Mouse (Mus musculus) cerebellum, adult 9-10 months (tissue): ENCODE results near the gene Syn2.
"Not testable (repeated sequence)": the region's sequence is repeated elsewhere in the genome, so short reads cannot be mapped to it uniquely, and the experiment has no call there.

Source experiments
- DNase-seq: peaks from one replicate; pipeline ENCODE4 v3.0.0; 2022

Gene Syn2

GRCm38 (mm10) chr6:115178826-115179225 is 44.1 kb downstream of the Syn2 start:
- DNase-seq, result no peak

GRCm38 (mm10) chr6:115181094-115181493 is 46.4 kb downstream of the Syn2 start:
- no peak for DNase-seq

GRCm38 (mm10) chr6:115191111-115191510 is 56.4 kb downstream of the Syn2 start:
- no peak for DNase-seq

GRCm38 (mm10) chr6:115200753-115201152 is 66.1 kb downstream of the Syn2 start:
- no peak for DNase-seq

- DNase-seq, result no peak
These were observed 68.3 kb downstream of the Syn2 start for GRCm38 (mm10) chr6:115203029-115203428.

- DNase-seq, result peak; percentile 60
These were observed 75.5 kb downstream of the Syn2 start for GRCm38 (mm10) chr6:115210187-115210586.

GRCm38 (mm10) chr6:115210820-115211219 is 76.1 kb downstream of the Syn2 start:
- no peak for DNase-seq

GRCm38 (mm10) chr6:115212132-115212903 is 77.6 kb downstream of the Syn2 start:
- no peak for DNase-seq

GRCm38 (mm10) chr6:115213129-115213528 is 78.4 kb downstream of the Syn2 start:
- DNase-seq, result no peak

- peak; percentile 81 for DNase-seq
These were observed 86.5 kb downstream of the Syn2 start for GRCm38 (mm10) chr6:115221215-115221641.

DNA sequence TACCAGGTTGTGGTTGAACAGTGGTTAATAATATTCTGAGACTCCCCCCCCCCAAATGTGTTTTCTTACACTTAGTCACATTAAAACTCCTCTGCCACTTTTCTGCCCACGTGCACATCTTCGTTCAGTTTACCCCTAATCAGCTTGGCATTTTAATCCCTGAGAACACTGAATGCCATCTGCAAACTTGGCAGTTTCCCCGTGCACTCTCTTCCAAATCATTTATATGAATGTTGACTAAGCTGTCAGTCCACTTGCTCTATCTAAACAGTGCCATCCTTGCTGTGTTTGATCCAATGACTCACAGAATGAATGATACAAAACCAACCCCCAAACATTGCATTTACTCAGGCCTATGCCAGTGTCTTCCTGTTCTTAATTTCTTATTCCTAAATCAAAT is 90.8 kb downstream of the Syn2 start:
- DNase-seq, result peak; percentile 91

DNA sequence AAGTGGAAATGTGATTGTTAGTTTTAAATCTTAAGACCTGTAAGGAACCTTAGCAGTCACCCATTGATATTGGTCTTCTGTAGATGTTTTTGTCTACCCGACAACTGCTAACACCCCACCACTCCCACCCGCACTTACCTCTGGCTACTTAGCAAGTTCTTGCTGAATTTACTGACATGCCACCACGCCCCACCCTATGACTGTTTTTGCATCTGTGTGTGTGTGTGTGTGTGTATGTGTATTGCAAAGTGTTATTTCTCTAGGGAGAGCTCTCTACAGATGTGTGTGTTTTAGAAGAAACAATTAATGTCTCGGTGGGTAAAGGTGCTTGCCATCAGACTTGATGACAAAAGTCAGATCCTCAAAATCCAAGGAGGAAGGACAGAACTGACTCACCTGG is 92.3 kb downstream of the Syn2 start, which contains the start of gene Gm17482:
Gm17482 (plus strand) TSS at position 301 of the 400 bp plus-strand sequence.
- DNase-seq, result no peak

- peak; percentile 93 for DNase-seq
These were observed 92.8 kb downstream of the Syn2 start for GRCm38 (mm10) chr6:115227529-115227928.

DNA sequence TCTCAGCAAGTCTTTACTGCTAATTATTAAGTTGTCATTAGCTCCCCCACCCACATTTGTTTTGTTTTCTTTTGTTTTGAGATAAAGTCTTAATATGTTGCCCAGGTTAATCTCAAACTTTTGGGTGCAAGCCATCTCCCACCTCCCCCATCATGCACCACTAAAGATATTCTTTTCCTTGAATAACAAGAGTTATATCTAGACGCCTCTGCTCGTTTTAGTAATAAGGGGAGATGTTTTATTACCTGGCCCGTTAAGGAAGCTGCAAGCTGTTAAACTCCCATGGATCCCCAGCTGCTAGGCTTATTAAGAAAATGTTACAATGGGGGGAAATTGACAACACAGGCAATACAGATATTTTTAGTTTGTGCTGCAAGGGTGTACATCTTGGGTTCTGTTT is 95.9 kb downstream of the Syn2 start:
- no peak for DNase-seq

GRCm38 (mm10) chr6:115231836-115232235 is 97.1 kb downstream of the Syn2 start:
- peak; percentile 55 for DNase-seq

GRCm38 (mm10) chr6:115232562-115232961 is 97.9 kb downstream of the Syn2 start:
- DNase-seq, result no peak

- peak; percentile 97 for DNase-seq
These were observed 103.6 kb downstream of the Syn2 start for GRCm38 (mm10) chr6:115238031-115239027.

DNA sequence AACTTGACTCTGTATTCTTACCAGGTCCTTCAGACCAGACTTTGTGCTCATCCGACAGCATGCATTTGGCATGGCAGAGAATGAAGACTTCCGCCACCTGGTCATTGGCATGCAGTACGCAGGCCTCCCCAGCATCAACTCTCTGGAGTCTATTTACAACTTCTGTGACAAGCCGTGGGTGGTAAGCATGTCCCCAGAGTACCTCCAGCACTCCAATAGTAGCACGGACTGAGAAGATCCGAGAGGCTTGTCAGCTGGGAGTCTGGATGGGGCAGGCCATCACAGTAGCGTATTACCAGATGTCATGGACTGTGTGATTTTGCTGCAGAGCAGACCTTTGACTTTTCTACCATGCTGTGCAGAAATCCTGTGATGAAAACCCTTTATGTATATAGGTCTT is 104.6 kb downstream of the Syn2 start:
- no peak for DNase-seq

- not testable (repeated sequence) for DNase-seq
These were observed 105.7 kb downstream of the Syn2 start for GRCm38 (mm10) chr6:115240431-115240830.

GRCm38 (mm10) chr6:115241131-115241699 is 106.5 kb downstream of the Syn2 start:
- no peak for DNase-seq

DNA sequence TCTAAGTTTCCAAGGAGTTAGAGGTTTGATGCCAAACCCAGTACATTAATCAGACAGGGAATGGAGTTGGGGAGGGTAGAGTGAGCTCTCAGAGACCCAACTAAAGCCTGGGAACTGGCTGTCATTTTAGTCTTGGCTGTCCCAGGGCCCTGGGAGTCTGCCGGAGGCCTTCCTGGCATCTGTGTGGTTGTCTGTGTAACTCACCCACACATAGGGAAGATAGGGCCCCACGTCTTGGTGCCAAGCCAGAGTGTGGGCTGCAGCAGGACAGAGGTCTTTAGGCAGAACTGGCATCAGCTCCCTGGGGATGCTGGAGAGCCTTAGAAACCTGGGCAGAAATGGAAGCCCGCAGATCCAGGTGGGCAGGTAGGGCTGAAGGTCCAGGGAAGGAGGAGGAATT is 107.2 kb downstream of the Syn2 start:
- DNase-seq, result no peak

DNA sequence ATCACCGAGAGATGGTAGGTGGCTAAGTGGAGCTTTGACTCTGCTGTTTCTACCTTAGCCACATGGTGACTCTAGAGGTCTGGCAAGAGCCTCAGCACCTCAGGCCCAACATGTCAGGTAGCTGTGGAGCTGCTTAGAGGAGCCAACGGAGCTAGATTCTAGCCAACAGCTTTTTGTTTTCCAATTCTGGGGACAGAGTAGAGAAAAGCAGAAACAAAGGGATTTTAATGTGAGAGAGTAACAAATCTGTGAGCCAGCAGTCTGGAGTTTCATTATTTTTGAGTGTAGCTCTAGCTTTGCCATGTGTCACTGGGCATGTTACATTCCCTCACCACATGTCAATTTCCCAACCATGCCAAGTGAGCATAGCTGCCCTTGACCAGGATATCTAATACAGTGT is 109.5 kb downstream of the Syn2 start:
- DNase-seq, result peak; percentile 87

DNA sequence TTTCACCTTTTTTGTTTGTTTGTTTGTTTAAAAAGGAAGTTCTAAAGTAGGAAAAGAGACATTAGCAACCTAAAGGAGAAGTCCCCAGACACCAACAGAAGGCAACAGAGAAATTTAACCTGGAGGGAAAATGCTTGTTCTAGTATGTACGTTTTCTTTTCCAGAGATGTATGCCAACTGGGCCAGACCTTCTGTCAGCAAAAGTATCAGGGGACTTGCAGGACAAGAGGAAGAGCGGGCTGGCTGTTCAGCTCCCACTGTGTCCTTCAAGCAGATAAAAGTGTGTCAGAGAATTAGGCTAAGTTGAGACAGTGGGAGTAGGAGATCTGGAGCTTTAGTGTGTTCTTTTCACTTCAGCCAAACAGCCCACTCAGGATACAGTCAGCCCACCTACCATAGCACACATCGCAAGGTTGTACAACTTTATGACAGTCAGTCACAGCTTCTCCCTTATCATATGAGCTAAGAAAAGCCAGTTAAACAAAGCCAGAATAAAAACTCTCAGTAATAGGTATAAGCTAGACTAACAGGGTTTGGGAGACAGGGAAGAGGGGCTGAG is 110.9 kb downstream of the Syn2 start:
- peak; percentile 74 for DNase-seq
